Mouse (Mus musculus) erythroblast, adult 5-6 weeks (primary cell): ENCODE results near the gene Htr5b. TPM values are rescaled to one million over a fixed set of nuclear protein-coding genes. Genes with fewer than 3 reads are reported as not detected.
A peak's percentile ranks its signal among the peaks of the same experiment; 100 is the strongest.

Experiments used
- ATAC-seq: replicated peaks from 2 replicates; pipeline ENCODE4 v1.8.0; 2016; ENCODE audit warnings: moderate number of reproducible peaks, mild to moderate bottlenecking, moderate TSS enrichment, inconsistent platforms; ENCODE audit not compliant: poor library complexity, low FRiP score, severe bottlenecking
- total RNA-seq, 2 experiments: library from RNA; stranded (forward) in 1 of 2; stranded (reverse) in 1 of 2; fragments of 150-400 nt in 1 of 2; fragments of 200-764, 138-1000 nt in 1 of 2; gene quantifications; 2 replicates each; pipeline versions ENCODE4 v1.2.3 to v1.2.4; 2015 to 2017; ENCODE audit warnings: low replicate concordance in 2 of 2

Gene Htr5b
- not detected in 2 replicates for total RNA-seq (2015; ENCODE audit: low replicate concordance)
- not detected in 2 replicates for total RNA-seq (2017; ENCODE audit: low replicate concordance)

GRCm38 (mm10) chr1:121528399-121528720, at the start of gene Htr5b:
TSS of gene Htr5b (minus strand) at chr1:121528465.
- ATAC-seq, result no peak

GRCm38 (mm10) chr1:121577491-121577890, 49.2 kb upstream of the Htr5b start:
- ATAC-seq, result no peak

GRCm38 (mm10) chr1:121570522-121570921, 42.3 kb upstream of the Htr5b start:
- ATAC-seq, result no peak

GRCm38 (mm10) chr1:121567521-121568489, 39.5 kb upstream of the Htr5b start, which contains the start of gene Ddx18:
TSS of gene Ddx18 (minus strand) at chr1:121567989.
- ATAC-seq, result peak; percentile 97

GRCm38 (mm10) chr1:121557861-121558260, 29.6 kb upstream of the Htr5b start:
- ATAC-seq, result no peak

- no peak for ATAC-seq
Observed at GRCm38 (mm10) chr1:121551457-121551835, 23.2 kb upstream of the Htr5b start.

- no peak for ATAC-seq
Observed at GRCm38 (mm10) chr1:121550801-121551456, 22.7 kb upstream of the Htr5b start.

GRCm38 (mm10) chr1:121549456-121549855, 21.2 kb upstream of the Htr5b start:
- ATAC-seq, result no peak

GRCm38 (mm10) chr1:121548667-121549066, 20.4 kb upstream of the Htr5b start:
- ATAC-seq, result no peak

- no peak for ATAC-seq
Observed at GRCm38 (mm10) chr1:121546844-121547243, 18.6 kb upstream of the Htr5b start.

- ATAC-seq, result no peak
Observed at GRCm38 (mm10) chr1:121540361-121540760, 12.1 kb upstream of the Htr5b start.

GRCm38 (mm10) chr1:121531439-121531838, 3.2 kb upstream of the Htr5b start:
- ATAC-seq, result no peak

- no peak for ATAC-seq
Observed at GRCm38 (mm10) chr1:121529286-121529685, 1.0 kb upstream of the Htr5b start.

GRCm38 (mm10) chr1:121527600-121528398, 466 bp downstream of the Htr5b start:
- no peak for ATAC-seq

GRCm38 (mm10) chr1:121527061-121527460, 1.2 kb downstream of the Htr5b start:
- ATAC-seq, result no peak

- ATAC-seq, result no peak
Observed at GRCm38 (mm10) chr1:121518609-121519008, 9.7 kb downstream of the Htr5b start.

GRCm38 (mm10) chr1:121511966-121512365, 16.3 kb downstream of the Htr5b start:
- no peak for ATAC-seq

GRCm38 (mm10) chr1:121511186-121511585, 17.1 kb downstream of the Htr5b start:
- ATAC-seq, result no peak

GRCm38 (mm10) chr1:121510420-121511140, 17.7 kb downstream of the Htr5b start:
- no peak for ATAC-seq
